Mouse (Mus musculus) stomach, adult 2 months (tissue): ENCODE data around the gene Gm29797. TPM values are rescaled to one million over a fixed set of nuclear protein-coding genes. Genes with fewer than 3 reads are reported as not detected.

Experiments used
- polyA plus RNA-seq: library from polyadenylated mRNA; depleted of rRNA; stranded (reverse); fragments of >200 nt; gene quantifications from 2 replicates; pipeline ENCODE4 v1.2.3, GENCODE M21; 2012; rRNA removed

The Gm29797 gene
- 0.38 TPM in 1 of 2 replicates, not detected in the other for polyA plus RNA-seq

DNA sequence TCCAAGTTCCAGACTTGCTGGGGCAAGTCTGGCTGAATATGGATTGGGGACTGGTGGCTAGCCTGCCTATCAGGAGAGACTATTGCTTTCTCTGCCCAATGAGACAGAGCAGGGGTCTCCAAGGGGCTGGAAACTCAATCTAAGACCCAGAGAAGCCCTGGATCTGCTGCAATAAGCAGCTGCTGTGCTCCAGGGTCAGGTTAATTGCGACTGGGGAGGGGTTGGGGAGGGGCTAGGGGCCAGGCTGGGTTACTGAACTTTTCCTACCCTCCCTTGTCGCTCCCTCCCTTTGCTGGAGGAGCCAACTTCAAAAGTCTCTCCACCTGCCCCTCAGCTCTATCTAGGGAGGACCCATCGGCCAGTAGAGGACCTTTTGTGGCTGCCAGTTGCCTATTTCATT is at the start of gene Gm29797:
Gm29797 (plus strand) TSS at position 301 of the 400 bp plus-strand sequence.

DNA sequence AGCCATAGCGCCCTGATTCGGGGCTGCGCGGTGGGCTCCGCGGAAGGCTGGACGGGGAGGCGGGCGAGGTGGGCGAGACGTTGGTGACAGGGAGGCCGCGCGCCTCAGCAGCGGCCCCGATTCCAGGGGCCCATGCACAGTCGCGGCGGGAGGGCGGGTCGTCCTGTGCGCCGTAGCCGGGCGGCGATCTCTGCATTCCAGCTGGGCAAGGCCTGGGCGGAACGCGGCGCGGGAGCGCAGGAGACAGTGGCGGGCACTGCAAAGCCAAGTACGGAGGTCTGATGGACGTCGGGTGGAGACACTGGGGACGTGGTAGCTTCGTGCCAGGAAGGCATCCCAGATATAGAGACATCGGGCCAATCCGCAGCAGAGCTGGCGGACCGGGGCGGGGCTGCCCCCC is 14.5 kb downstream of the Gm29797 start, which contains the start of gene Sox18:
Sox18 (minus strand) TSS at position 315 of the 400 bp plus-strand sequence.

DNA sequence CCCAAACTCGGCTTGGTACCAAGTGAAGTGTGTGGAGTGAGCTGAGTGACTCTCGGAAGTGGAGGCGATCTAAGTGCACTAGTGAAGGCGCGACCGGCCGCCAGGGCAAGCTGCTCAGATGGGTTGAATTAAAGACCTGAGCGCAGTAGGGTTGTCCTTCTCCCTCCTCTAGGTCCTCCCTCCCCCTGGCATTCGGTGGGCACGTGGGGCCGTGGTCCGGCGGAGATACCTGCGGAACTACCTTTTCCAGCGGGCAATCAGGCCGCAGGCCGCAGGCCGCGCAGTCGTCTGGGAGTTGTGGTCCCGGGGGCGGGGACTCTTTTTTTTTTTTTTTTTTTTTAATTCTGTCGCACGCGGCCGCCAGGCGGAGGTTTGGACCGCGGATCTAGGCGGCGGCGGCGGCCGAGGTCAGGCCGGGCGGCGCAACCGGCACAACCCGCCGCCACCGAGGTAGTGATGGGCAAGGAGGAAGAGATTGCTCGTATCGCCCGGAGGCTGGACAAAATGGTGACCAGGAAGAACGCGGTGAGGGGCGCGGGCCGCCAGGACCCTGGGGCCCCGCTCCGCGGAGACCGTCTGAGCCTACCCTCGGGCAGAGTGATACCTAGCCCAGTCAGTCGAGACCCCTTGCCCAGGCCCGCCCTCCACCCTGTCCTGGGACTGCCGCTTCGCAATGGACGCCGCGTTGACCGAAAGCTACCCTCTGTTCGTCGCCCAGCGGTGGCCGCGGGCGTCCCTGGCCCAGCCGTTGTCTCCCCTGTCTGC is 23.3 kb downstream of the Gm29797 start, which contains the start of gene Tcea2:
Tcea2 (plus strand) TSS at position 360 of the 765 bp plus-strand sequence.

DNA sequence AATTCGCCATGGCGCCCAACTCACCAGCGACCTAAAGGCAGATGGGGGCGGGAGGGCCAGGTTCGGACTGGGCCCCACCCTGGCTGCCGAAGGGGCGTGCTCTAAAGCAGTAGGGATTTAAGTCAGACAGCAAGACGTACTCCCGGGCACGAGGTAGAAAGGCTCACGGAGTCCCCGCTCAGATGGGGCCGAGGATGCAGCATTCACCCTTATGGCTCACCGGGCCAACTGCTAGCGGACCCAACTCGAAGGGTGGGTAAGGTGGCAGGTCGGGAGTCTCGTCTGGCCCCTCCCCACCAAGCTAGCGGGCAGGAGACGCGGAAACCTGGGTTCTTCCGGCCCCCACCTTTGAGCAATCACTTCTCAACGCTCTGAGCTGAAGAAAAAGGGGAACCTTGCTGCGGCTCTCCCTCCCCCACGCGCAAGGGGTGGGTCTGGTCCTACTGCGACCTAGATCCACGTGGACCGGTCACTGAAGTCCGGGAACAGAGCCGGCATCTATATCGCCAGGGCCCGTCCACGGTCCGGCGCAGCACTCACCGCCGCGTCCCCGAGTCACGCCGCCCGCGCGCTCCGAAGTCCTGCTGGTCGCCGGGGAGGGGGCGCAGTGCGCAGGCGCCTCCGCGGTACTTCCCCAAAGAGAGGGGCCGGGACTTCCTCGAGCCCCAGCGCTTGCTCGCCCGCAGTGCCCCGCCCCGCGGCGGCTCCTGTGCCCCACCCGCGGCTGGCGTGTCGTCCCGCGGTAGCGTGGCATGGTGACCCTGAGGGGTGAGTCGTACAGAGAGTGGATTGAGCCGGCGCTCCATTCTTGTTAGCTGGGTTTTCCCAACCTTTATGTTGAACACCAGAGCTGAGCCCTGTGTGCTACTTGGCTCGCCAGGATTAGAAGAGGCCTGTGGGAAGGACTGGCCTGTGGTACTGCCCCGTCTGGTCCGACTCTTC is 36.8 kb downstream of the Gm29797 start, which contains the start of gene Rgs19:
Rgs19 (minus strand) TSS at position 639 of the 942 bp plus-strand sequence.

DNA sequence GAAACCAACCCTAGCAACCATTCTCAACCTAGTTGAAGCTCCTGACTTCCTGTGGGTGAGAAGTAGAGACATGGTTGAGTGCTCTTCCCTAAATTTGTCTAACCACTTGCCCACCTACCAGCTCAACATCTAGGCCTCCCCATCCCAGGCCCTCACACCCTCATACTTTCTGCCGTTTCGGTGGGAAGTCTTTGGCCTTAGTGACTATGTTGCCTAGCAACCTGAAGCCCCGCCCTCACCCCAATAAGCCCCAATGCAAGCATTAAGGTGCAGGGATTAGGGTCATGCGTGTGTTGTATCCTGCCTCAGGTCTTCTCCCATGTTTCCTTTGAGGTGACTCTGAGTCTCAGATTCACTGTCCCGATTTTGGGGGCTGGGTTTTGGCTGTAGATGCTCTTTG is 41.4 kb downstream of the Gm29797 start, which contains the start of gene Lkaaear1:
Lkaaear1 (minus strand) TSS at position 202 of the 400 bp plus-strand sequence.

Other genes with a start within 250 kb of the Gm29797 start
- gene Zbtb46, start 197.6 kb upstream of the Gm29797 start, polyA plus RNA-seq, result 0.84 and 1.0 TPM in 2 replicates
- not detected in 2 replicates for gene Abhd16b, start 163.8 kb upstream of the Gm29797 start, polyA plus RNA-seq
- 9.2 and 9.4 TPM in 2 replicates for gene Tpd52l2, start 159.9 kb upstream of the Gm29797 start, polyA plus RNA-seq
- 14.2 and 15.9 TPM in 2 replicates for gene Dnajc5, start 136.5 kb upstream of the Gm29797 start, polyA plus RNA-seq
- gene Uckl1, start 72.1 kb upstream of the Gm29797 start, polyA plus RNA-seq, result 56.7 and 63.7 TPM in 2 replicates
- gene Prpf6, start 65.2 kb upstream of the Gm29797 start, polyA plus RNA-seq, result 2.3 and 2.9 TPM in 2 replicates
- gene Zfp512b, start 64.2 kb upstream of the Gm29797 start, polyA plus RNA-seq, result 11.0 and 13.7 TPM in 2 replicates
- gene Samd10, start 57.8 kb upstream of the Gm29797 start, polyA plus RNA-seq, result 19.3 and 23.2 TPM in 2 replicates
- gene Sox18, start 14.6 kb downstream of the Gm29797 start, polyA plus RNA-seq, result 52.0 and 83.5 TPM in 2 replicates
- 1.8 and 4.8 TPM in 2 replicates for gene Tcea2, start 23.3 kb downstream of the Gm29797 start, polyA plus RNA-seq
- gene Rgs19, start 36.9 kb downstream of the Gm29797 start, polyA plus RNA-seq, result 16.6 and 21.6 TPM in 2 replicates
- gene Lkaaear1, start 41.4 kb downstream of the Gm29797 start, polyA plus RNA-seq, result not detected in 2 replicates
- gene Oprl1, start 58.0 kb downstream of the Gm29797 start, polyA plus RNA-seq, result 0.11 and 0.25 TPM in 2 replicates
- gene Myt1, start 106.3 kb downstream of the Gm29797 start, polyA plus RNA-seq, result 0.22 and 0.34 TPM in 2 replicates
- 4.0 and 5.6 TPM in 2 replicates for gene Pcmtd2, start 180.8 kb downstream of the Gm29797 start, polyA plus RNA-seq
- gene Polr3k, start 207.3 kb downstream of the Gm29797 start, polyA plus RNA-seq, result 0.55 and 1.3 TPM in 2 replicates